Mouse (Mus musculus) cerebellum, adult 2 months (tissue): ENCODE results near the gene Parp3. TPM values are rescaled to one million over a fixed set of nuclear protein-coding genes. Genes with fewer than 3 reads are reported as not detected.

Source experiments
- DNase-seq, 2 experiments: peaks; one replicate each; pipeline ENCODE4 v3.0.0; 2021
- H3K27ac ChIP-seq: fragments of 200-500 bp; 2 replicates; pipeline ENCODE4 v1.5.1; 2012; ENCODE audit warnings: low read length, control low read depth, inconsistent platforms; ENCODE audit not compliant: insufficient read depth
- H3K27me3 ChIP-seq: fragments of 200-500 bp; 2 replicates; pipeline ENCODE4 v1.6.1; 2012; ENCODE audit warnings: inconsistent platforms, mild to moderate bottlenecking, low read length, moderate library complexity; ENCODE audit not compliant: control insufficient read depth, insufficient read depth
- H3K4me1 ChIP-seq: fragments of 200-500 bp; 2 replicates; pipeline ENCODE4 v1.6.1; 2011; ENCODE audit warnings: low read length; ENCODE audit not compliant: control insufficient read depth, insufficient read depth
- H3K4me3 ChIP-seq: fragments of 200-500 bp; replicated peaks from 2 replicates; pipeline ENCODE3; 2011; ENCODE audit warnings: mild to moderate bottlenecking, low read depth, low read length, control low read depth; ENCODE audit not compliant: insufficient read depth
- CTCF ChIP-seq: fragments of 200-500 bp; IDR thresholded peaks from 2 replicates; pipeline ENCODE4 v1.5.1; 2011; ENCODE audit warnings: low read depth, mild to moderate bottlenecking, control low read depth, low read length, moderate library complexity, borderline replicate concordance; ENCODE audit not compliant: insufficient read depth
- POLR2A ChIP-seq: fragments of 200-500 bp; IDR thresholded peaks from 2 replicates; pipeline ENCODE4 v1.6.1; 2011; ENCODE audit warnings: low read length, control low read depth, borderline replicate concordance; ENCODE audit not compliant: insufficient read depth
- WGBS: fragments of 180-500 bp; shearing (Covaris S2); methylation state at CpG from one replicate; pipeline ENCODE4 v1.1.7; 2018; 5-methylcytosine and 5-hydroxymethylcytosine counted together
- polyA plus RNA-seq: library from polyadenylated mRNA; depleted of rRNA; stranded (reverse); fragments of >200 nt; gene quantifications from 2 replicates; pipeline ENCODE4 v1.2.3, GENCODE M21; 2012

The Parp3 gene
- polyA plus RNA-seq, 1 experiment = 6.9 TPM

GRCm38 (mm10) chr9:106473081-106473752 lies 3.5 kb downstream of the Parp3 start:
- TF ChIP-seq CTCF (no peak), POLR2A (no peak)
- WGBS = 66% methylated on average over 16 of the region's 16 CpGs
- Histone ChIP-seq H3K27ac (no peak overlapping the region), H3K4me3 (no peak overlapping the region), H3K27me3 (no peaks in the 10 kb centered on the region), H3K4me1 (peaks cover 16% of the 10 kb centered on the region)
- peak; percentile 30 to 33 for DNase-seq

- no peak overlapping the region for H3K4me3 ChIP-seq
- H3K27me3 ChIP-seq = no peaks in the 10 kb centered on the region
- no peak for TF ChIP-seq CTCF
- TF ChIP-seq POLR2A = no peak
- peak overlapping the region; percentile 35; the same call in 1 of the 2 replicates for H3K27ac ChIP-seq
- DNase-seq = peak; percentile 21 to 24
- WGBS = 79% methylated on average over 4 of the region's 4 CpGs
- peaks cover 20% of the 10 kb centered on the region for H3K4me1 ChIP-seq
Observed at GRCm38 (mm10) chr9:106472321-106472720, 4.4 kb downstream of the Parp3 start.

- Histone ChIP-seq H3K4me1 (peaks cover 20% of the 10 kb centered on the region), H3K27me3 (no peaks in the 10 kb centered on the region), H3K27ac (no peak overlapping the region), H3K4me3 (no peak overlapping the region)
- WGBS = 63% methylated on average over 5 of the region's 5 CpGs
- peak; percentile 32 to 55 for DNase-seq
- TF ChIP-seq POLR2A (no peak), CTCF (no peak)
Observed at GRCm38 (mm10) chr9:106471892-106472291, 4.9 kb downstream of the Parp3 start.

- H3K4me3 ChIP-seq = no peak overlapping the region
- TF ChIP-seq POLR2A = no peak
- TF ChIP-seq CTCF = no peak
- peaks cover 17% of the 10 kb centered on the region for H3K4me1 ChIP-seq
- H3K27ac ChIP-seq = no peak overlapping the region
- WGBS = 74% methylated on average over 14 of the region's 14 CpGs
- DNase-seq = peak; percentile 6 to 11
- no peaks in the 10 kb centered on the region for H3K27me3 ChIP-seq
Observed at GRCm38 (mm10) chr9:106470991-106471750, 5.6 kb downstream of the Parp3 start.

- TF ChIP-seq POLR2A (no peak), CTCF (no peak)
- Histone ChIP-seq H3K27me3 (no peaks in the 10 kb centered on the region), H3K4me3 (no peak overlapping the region), H3K4me1 (peaks cover 16% of the 10 kb centered on the region), H3K27ac (no peak overlapping the region)
- WGBS = 41% methylated on average over 9 of the region's 9 CpGs
- peak in 1 of 2 experiments; percentile 5 for DNase-seq
Observed at GRCm38 (mm10) chr9:106469776-106470175, 7.0 kb downstream of the Parp3 start.

- TF ChIP-seq CTCF (no peak), POLR2A (no peak)
- Histone ChIP-seq H3K27ac (no peak overlapping the region), H3K4me1 (peaks cover 14% of the 10 kb centered on the region), H3K27me3 (no peaks in the 10 kb centered on the region), H3K4me3 (no peak overlapping the region)
- whole genome bisulfite sequencing = 73% methylated on average over 6 of the region's 6 CpGs
- peak; percentile 15 to 16 for DNase-seq
Observed at GRCm38 (mm10) chr9:106469317-106469716, 7.4 kb downstream of the Parp3 start.

- Histone ChIP-seq H3K27ac (no peak overlapping the region), H3K27me3 (no peaks in the 10 kb centered on the region), H3K4me1 (peaks cover 8% of the 10 kb centered on the region), H3K4me3 (no peak overlapping the region)
- no peak for TF ChIP-seq POLR2A
- no peak for TF ChIP-seq CTCF
- 72% methylated on average over 7 of the region's 7 CpGs for WGBS
- DNase-seq = no peak
Observed at GRCm38 (mm10) chr9:106467746-106468145, 9.0 kb downstream of the Parp3 start.
